Mouse (Mus musculus): Measurements from ENCODE around the gene Olfr891. TPM values are rescaled to one million over a fixed set of nuclear protein-coding genes. Genes with fewer than 3 reads are reported as not detected.

The Olfr891 gene
- not detected in 2 replicates for polyA plus RNA-seq (2012; rRNA removed)

GRCm38 (mm10) chr9:38180721-38181120, at the start of gene Olfr891:
Gene Olfr891, minus strand, starts transcription at chr9:38180821.

GRCm38 (mm10) chr9:38217755-38218154, 37.1 kb upstream of the Olfr891 start, which contains the start of gene Olfr894:
Gene Olfr894, plus strand, starts transcription at chr9:38218055.

GRCm38 (mm10) chr9:38208065-38208464, 27.4 kb upstream of the Olfr891 start, which contains the start of gene Olfr893:
Gene Olfr893, plus strand, starts transcription at chr9:38208365.

GRCm38 (mm10) chr9:38142217-38142616, 38.4 kb downstream of the Olfr891 start, which contains the start of gene Olfr890:
Gene Olfr890, plus strand, starts transcription at chr9:38142517.

Other genes starting within 250 kb of the Olfr891 start
- gene Olfr881, start 189.0 kb downstream of the Olfr891 start, polyA plus RNA-seq (2012; rRNA removed): not detected in 2 replicates
- gene Olfr883, start 155.0 kb downstream of the Olfr891 start, polyA plus RNA-seq (2012; rRNA removed): not detected in 2 replicates
- gene Olfr884, start 134.3 kb downstream of the Olfr891 start, polyA plus RNA-seq (2012; rRNA removed): not detected in 2 replicates
- gene Olfr885, start 119.5 kb downstream of the Olfr891 start, polyA plus RNA-seq (2012; rRNA removed): not detected in 2 replicates
- not detected in 2 replicates for gene Olfr887, start 96.7 kb downstream of the Olfr891 start, polyA plus RNA-seq (2012; rRNA removed)
- gene Olfr888, start 72.7 kb downstream of the Olfr891 start, polyA plus RNA-seq (2012; rRNA removed): not detected in 2 replicates
- gene Olfr889, start 65.6 kb downstream of the Olfr891 start, polyA plus RNA-seq (2012; rRNA removed): 0.01 TPM in 1 of 2 replicates, not detected in the other
- not detected in 2 replicates for gene Olfr890, start 38.3 kb downstream of the Olfr891 start, polyA plus RNA-seq (2012; rRNA removed)
- not detected in 2 replicates for gene Olfr893, start 27.5 kb upstream of the Olfr891 start, polyA plus RNA-seq (2012; rRNA removed)
- gene Olfr894, start 37.2 kb upstream of the Olfr891 start, polyA plus RNA-seq (2012; rRNA removed): not detected in 2 replicates
- gene Olfr143, start 72.0 kb upstream of the Olfr891 start, polyA plus RNA-seq (2012; rRNA removed): not detected in 2 replicates
- not detected in 2 replicates for gene Olfr895, start 87.0 kb upstream of the Olfr891 start, polyA plus RNA-seq (2012; rRNA removed)
- gene Olfr896-ps1, start 110.3 kb upstream of the Olfr891 start, polyA plus RNA-seq (2012; rRNA removed): not detected in 2 replicates
- gene Olfr25, start 148.2 kb upstream of the Olfr891 start, polyA plus RNA-seq (2012; rRNA removed): not detected in 2 replicates
- gene Olfr898, start 167.6 kb upstream of the Olfr891 start, polyA plus RNA-seq (2012; rRNA removed): not detected in 2 replicates
- not detected in 2 replicates for gene Olfr250, start 186.1 kb upstream of the Olfr891 start, polyA plus RNA-seq (2012; rRNA removed)
- not detected in 2 replicates for gene Olfr251, start 196.3 kb upstream of the Olfr891 start, polyA plus RNA-seq (2012; rRNA removed)
- not detected in 2 replicates for gene Olfr147, start 220.9 kb upstream of the Olfr891 start, polyA plus RNA-seq (2012; rRNA removed)
- not detected in 2 replicates for gene Olfr901, start 248.6 kb upstream of the Olfr891 start, polyA plus RNA-seq (2012; rRNA removed)